Mouse (Mus musculus): ENCODE results near the gene Dock3.
A peak's percentile ranks its signal among the peaks of the same experiment; 100 is the strongest.
"Not testable (repeated sequence)": the region's sequence is repeated elsewhere in the genome, so short reads cannot be mapped to it uniquely, and the experiment has no call there.

The Dock3 gene

DNA sequence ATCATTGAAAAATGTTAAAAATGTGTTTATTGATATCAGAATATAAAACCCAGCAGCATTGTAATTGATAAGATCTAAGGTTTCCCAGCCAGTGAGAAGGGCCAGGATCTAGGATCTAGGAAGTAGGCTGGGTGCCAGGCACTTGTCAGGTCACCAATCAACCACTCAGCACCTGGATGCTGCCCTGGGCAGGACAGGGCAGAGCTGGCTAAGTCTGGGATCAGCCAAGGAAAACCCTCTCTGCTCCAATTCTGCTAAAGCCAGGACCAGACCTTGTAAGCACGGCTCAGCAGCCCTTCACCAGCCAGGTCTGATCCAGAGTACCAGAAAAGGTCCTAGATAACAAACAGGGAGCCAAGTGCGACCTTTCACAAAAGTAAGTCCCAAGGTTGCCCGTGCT, 23.2 kb upstream of the Dock3 start:
- DNase-seq, result peak; percentile 63

DNA sequence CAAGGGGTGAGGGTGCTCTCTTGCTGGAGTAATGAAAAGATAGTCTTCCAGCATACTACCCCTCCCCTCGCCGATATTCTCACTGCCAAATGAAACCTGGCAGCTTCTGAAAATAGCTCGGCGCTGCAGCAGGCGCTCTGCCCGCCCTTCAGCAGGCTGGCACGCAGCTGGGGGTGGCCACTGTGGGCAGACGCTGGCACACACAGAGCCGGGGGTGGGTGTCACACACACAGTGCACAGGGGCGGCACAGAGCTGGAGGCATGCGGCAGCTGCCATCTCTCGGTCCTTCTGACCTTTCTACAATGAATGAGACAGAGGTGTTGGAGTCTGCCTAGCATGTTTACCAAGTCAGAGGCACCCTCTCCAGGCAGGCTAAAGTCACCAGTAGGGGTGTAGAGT, 22.8 kb upstream of the Dock3 start:
- peak; percentile 88 for DNase-seq

DNA sequence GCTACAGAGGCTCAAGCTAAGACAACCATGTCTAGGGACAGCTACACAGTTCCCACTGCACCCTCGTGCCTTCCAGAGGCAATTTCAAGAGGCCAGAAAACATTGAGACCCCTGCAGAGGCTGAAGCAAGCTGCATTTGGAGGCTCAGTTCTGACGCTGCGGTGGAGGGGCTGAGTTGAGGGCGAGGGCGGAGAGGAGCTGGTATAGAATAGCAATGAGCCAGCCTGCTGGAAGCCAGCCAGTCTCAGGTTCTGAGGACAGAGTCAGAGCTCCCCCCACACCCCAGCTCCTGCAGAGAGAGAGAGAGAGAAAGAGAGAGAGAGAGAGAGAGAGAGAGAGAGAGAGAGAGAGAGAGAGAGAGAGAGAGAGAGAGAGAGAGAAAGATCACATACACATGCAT, 20.5 kb upstream of the Dock3 start:
- peak; percentile 64 for DNase-seq

DNA sequence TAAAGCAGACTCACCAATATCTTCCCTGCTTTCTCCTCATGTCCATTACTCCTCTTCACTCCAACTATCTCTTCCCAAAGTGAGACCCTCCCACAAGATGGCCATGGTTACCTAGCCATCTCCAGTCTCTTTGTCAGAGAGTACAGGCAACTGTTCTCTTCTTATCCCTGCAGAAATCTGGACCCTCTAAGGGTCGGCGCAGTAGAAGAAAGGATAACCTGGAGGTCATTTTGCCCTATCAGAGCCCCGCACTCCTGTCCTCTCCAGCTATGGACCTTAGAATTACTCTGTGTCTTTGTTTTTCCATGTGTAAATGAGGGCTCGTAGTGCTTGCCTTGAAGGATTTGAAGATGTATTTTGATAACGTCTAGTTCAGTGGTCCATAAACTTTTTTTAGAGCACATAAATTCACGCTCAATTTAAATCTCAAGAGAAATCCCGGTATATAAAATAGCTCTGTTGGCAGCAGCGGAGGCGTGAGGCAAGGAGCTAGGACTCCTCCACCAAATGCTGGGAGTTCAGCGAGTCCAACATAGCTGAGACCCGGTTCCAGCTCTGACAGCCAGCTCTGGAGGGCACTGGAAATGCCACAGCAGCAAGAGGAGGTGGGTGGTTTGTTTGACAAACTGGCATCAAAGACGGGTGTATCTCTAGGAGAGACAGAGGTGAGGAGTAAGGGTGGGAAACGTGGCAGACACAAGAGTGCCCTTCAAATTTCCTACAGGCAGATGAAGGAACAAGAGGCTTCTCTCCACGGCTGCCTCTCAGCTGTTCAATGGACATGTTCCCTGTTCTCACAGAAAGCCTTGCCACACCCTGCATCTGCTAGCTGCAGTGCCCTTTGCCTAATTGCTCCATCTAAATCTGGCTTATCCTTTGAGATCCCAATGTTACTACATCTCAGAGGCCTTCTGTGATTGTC, 19.0 kb upstream of the Dock3 start:
- no peak for DNase-seq

GRCm38 (mm10) chr9:107249154-107249553, 17.4 kb upstream of the Dock3 start:
- no peak for DNase-seq

DNA sequence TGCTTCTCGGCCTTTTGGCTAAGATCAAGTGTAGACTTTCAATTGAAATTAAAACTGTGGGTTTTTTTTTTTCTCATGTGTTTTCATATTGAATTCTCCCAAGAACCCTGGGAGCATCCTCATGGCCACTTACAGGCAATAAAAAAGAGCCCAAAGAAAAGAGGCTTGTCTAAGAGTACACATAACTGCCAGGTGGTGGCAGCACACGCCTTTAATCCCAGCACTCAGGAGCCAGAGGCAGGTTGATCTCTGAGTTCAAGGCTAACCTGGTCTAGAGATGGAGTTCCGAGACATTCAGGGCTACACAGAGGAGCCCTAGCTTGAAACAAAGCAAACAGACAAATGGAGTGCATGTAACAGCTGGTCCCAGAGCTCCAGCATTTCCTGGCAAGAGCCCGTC, 14.5 kb upstream of the Dock3 start:
- DNase-seq, result no peak

GRCm38 (mm10) chr9:107245311-107245710, 13.6 kb upstream of the Dock3 start:
- no peak for DNase-seq

DNA sequence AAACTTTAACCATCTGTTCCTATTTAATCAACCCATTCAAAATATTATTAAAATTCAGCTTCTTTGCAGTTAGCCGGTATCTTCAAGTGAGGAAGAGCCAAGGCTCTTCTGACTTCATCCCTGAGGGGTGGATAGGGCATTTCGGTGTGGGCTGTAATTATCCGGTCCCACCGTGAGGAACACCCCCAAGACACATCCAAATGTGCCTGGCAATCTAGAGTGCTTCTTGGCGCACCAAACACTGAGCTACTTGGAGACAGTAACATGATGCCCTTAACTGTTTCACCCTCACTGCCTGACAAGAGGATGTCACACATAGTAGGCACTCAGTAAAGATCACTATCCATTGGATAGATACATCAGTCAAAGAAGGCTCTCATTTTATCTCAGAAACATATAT, 4.4 kb upstream of the Dock3 start:
- DNase-seq, result no peak

GRCm38 (mm10) chr9:107235261-107235660, 3.6 kb upstream of the Dock3 start:
- no peak for DNase-seq

GRCm38 (mm10) chr9:107232140-107232539, 431 bp upstream of the Dock3 start:
- DNase-seq, result no peak

- DNase-seq, result peak; percentile 80
These were observed 644 bp downstream of the Dock3 start for GRCm38 (mm10) chr9:107230991-107231538.

DNA sequence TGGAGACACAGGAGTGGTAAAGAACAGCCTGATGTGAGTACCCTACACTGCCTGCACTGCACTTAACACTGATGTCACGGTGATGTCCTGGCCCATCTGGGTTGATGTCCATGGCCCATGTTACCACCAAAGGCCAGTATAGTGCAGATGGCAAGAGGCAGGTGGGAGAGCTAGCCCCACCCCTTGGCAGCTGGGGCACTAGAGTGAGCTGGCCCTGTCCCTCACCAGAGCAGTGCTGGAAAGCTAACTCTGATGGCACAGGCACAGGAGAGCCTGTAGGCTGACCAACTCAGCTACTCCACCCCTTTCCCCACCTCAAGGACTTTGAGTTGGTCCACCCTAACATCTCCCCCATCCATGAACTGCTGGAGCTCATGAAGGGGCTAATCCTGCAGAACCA, 7.1 kb downstream of the Dock3 start:
- no peak for DNase-seq

DNA sequence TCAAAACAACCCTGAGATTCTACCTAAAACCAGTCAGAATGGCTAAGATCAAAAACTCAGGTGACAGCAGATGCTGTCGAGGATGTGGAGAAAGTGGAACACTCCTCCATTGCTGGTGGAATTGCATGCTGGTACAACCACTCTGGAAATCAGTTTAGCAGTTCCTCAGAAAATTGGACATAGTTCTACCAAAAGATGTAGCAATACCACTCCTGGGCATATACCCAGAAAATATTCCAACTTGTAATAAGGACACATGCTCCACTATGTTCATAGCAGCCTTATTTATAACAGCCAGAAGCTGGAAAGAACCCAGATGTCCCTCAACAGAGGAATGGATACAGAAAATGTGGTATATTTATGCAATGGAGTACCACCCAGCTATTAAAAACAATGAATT, 56.9 kb downstream of the Dock3 start:
- DNase-seq, result not testable (repeated sequence)

GRCm38 (mm10) chr9:107165792-107166191, 65.9 kb downstream of the Dock3 start:
- DNase-seq, result no peak

DNA sequence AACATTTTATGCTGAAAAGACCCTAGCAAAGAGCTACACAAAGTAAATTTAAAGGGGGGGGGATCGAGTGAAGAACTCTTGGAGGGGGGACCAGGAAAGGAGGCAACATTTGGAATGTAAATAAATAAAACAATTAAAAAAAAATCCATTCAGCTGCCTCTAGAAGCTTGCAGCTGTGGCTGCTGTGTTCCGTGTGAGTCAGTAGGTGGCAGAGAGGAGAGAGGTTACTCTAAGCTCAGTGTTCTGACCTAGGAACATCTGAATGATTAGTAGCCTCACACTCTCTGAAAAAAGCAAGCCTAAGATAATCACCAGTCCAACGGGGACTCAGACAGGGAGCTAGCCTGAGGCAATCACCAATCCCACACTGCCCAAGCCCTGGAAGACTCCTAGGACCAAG, 66.9 kb downstream of the Dock3 start:
- DNase-seq, result no peak

DNA sequence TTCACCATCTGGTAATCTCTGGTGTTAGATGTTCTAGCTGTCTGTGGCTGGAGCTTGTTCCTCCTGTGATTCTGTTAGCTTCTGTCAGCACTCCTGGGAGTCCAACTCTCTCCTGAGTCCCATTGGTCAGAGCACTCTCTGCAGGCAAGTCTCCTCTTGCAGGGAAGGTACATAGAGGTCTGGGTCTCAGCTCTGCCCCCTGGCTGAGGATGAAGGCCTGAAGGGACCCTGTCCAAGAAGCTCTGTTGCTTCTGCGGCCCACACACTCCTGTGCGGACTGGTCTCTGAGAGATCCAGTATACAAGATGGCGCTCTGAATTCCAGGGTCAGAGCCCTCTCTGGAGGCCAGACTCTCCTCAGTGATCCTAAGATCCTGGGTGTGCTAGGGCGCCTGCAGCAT, 75.3 kb downstream of the Dock3 start:
- DNase-seq, result not testable (repeated sequence)

DNA sequence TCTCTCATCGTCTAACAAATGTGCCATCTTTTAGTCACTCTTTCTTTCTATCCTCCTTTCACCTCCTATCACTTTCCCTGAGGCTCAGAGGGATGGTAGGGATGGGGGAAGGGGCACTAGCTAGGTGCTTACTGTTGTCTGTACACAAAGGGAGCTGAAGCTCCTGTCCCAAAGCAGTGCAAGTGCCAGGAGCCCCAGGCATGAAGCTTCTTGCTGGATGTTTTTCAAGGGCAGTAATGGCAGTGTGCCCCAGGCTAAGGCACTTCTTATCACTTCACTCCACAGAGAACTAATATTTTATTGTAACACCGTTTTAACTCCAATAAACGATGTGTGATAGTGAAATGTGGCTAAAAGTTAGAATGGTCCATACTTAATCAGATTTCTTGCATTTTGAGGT, 118.9 kb downstream of the Dock3 start:
- DNase-seq, result peak; percentile 55

GRCm38 (mm10) chr9:107112056-107112455, 119.7 kb downstream of the Dock3 start:
- peak; percentile 53 for DNase-seq

DNA sequence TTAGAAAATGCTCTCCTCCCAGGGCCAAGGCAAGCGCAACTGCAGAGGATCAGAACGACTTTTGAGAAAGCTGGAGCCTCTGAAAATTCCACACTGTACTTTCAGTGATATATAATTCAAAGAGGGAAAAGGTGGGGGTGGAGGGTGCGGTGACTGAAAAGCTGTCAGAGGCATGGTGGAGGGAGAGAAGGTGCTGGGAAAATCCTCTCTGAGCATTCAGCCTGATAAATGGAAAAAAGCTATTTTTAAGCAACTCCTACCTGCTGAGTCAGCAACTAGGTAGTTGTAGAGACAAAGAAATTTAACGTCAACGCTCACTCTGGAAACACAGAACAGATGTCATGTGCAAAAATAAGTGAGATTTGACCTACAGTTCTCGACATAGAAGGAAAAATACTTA, 132.2 kb downstream of the Dock3 start:
- DNase-seq, result no peak

DNA sequence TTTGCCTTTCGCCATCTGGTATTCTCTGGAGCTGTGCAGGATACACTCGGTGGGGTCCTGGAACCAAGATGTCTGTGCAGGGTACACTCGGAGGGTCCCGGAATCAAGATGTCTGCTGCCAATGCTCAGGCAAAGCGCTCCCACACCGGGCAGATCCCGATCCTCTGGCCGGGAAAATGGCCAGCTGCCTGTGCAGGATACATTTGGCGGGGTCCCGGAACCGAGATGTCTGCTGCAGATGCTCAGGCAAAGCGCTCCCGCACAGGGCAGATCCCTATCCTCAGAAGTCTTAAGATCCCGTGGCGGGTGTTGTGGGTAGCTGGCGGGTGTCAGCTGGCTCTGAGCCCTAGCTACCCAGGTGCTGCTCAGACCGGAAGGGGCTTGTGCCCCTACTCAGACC, 142.3 kb downstream of the Dock3 start:
- DNase-seq, result peak; percentile 27

- peak; percentile 76 for DNase-seq
These were observed 144.2 kb downstream of the Dock3 start for GRCm38 (mm10) chr9:107087531-107087930.

GRCm38 (mm10) chr9:107037947-107038346, 193.8 kb downstream of the Dock3 start:
- DNase-seq, result no peak

DNA sequence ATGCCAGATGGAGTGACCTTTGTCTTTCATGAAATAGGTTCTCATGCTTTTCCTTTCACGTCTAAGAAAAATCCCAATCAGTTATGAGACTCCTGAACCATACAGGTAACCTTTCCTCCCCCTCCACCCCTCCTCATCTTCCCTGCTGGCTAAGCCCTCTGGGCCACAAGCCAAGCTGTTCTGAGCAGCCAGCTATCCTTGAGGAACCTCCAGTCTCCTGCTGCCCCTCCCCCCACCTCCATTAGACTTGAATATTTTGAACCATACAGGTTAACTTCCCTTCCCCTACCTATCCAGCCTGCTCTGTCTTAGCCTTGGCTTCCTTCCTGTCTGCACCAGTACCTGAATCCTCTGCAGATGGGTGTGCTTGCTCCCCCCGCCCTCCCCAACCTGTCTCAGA, 204.1 kb downstream of the Dock3 start:
- DNase-seq, result peak; percentile 55

DNA sequence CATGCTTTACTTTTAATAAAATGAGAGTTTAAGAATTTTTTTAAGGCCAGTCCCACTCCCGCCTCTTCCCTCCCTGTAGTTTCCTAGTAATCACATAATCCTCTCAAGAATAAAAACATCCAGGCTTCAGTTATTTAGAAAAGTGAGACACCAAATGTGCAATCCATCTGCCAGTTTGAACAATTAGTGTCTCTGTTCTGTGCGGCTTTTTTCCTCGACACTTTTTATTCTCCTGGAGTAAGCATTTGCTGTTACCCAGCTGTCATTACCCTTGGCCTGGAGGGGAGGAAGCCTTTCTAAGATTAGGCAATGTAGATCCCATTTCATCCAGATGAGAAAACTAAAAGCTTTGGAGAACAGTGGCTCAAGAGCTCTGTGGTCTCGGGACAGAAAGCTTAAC, 221.9 kb downstream of the Dock3 start:
- no peak for DNase-seq

DNA sequence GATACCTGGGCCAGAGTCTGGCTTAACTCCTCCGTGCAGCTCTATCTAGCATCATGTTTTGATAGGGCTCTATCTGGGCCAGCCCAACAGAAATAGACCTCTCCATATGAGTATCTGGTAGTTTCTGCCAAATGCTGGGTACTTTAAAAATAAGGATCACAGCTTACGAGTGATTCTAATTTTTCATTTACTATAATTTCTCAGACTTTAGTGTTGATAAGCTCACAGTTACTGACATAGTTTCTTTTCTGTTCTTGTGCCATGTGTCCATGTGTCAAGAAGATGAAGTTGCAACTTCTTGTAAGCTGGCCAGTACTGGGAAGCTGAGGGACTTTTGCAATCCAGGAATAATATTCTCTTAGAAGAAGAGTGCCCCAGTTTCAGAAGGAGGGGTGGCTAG, 228.5 kb downstream of the Dock3 start:
- DNase-seq, result no peak
